Mouse (Mus musculus): ENCODE data around the gene Bricd5. TPM values are rescaled to one million over a fixed set of nuclear protein-coding genes. Genes with fewer than 3 reads are reported as not detected.

The Bricd5 gene
- polyA plus RNA-seq, 1 experiment from 2014 or later = 0.73 TPM

GRCm38 (mm10) chr17:24488662-24489264 lies 15.1 kb downstream of the Bricd5 start:
- under 1% methylated on average over 58 of the region's 81 CpGs for WGBS
- no peaks in the 10 kb centered on the region for H3K9me3 ChIP-seq (replicated peaks)
- peak overlapping the region; percentile 95 for H3K4me3 ChIP-seq (replicated peaks)
- H3K27ac ChIP-seq (replicated peaks) = peak overlapping the region; percentile 96
- no peaks in the 10 kb centered on the region for H3K27me3 ChIP-seq (replicated peaks)
- no peaks in the 10 kb centered on the region for H3K36me3 ChIP-seq
- H3K9ac ChIP-seq (replicated peaks) = peak overlapping the region; percentile 98
- ATAC-seq (ENCODE audit: low FRiP score) = peak; percentile 84
- H3K4me1 ChIP-seq = peaks cover 51% of the 10 kb centered on the region
- peak overlapping the region; percentile 87 for H3K4me2 ChIP-seq

GRCm38 (mm10) chr17:24489265-24490030 lies 15.8 kb downstream of the Bricd5 start:
- Histone ChIP-seq H3K4me1 (peaks cover 54% of the 10 kb centered on the region), H3K4me2 (peak overlapping the region; percentile 87), H3K27me3 (replicated peaks) (no peaks in the 10 kb centered on the region), H3K9ac (replicated peaks) (peak overlapping the region; percentile 98), H3K27ac (replicated peaks) (peak overlapping the region; percentile 96), H3K9me3 (replicated peaks) (no peaks in the 10 kb centered on the region), H3K36me3 (no peaks in the 10 kb centered on the region), H3K4me3 (replicated peaks) (peak overlapping the region; percentile 95)
- peak; percentile 48 for ATAC-seq (ENCODE audit: low FRiP score)
- WGBS = 8% methylated on average over 19 of the region's 19 CpGs

GRCm38 (mm10) chr17:24490399-24490798 lies 16.7 kb downstream of the Bricd5 start:
- peak overlapping the region; percentile 98 for H3K9ac ChIP-seq (replicated peaks)
- peak overlapping the region; percentile 95 for H3K4me3 ChIP-seq (replicated peaks)
- peak overlapping the region; percentile 87 for H3K4me2 ChIP-seq
- no peaks in the 10 kb centered on the region for H3K27me3 ChIP-seq (replicated peaks)
- no peak for ATAC-seq (ENCODE audit: low FRiP score)
- no peaks in the 10 kb centered on the region for H3K36me3 ChIP-seq
- H3K27ac ChIP-seq (replicated peaks) = peak overlapping the region; percentile 96
- no peaks in the 10 kb centered on the region for H3K9me3 ChIP-seq (replicated peaks)
- H3K4me1 ChIP-seq = peaks cover 60% of the 10 kb centered on the region
- 68% methylated on average over 4 of the region's 4 CpGs for WGBS

GRCm38 (mm10) chr17:24494627-24495335 lies 21.1 kb downstream of the Bricd5 start:
- no peaks in the 10 kb centered on the region for H3K27me3 ChIP-seq (replicated peaks)
- H3K9ac ChIP-seq (replicated peaks) = no peak overlapping the region
- peaks cover 40% of the 10 kb centered on the region for H3K4me1 ChIP-seq
- ATAC-seq (ENCODE audit: low FRiP score) = peak; percentile 63
- H3K4me2 ChIP-seq = no peak overlapping the region
- peaks cover 39% of the 10 kb centered on the region for H3K36me3 ChIP-seq
- WGBS = 39% methylated on average over 2 of the region's 2 CpGs
- no peaks in the 10 kb centered on the region for H3K9me3 ChIP-seq (replicated peaks)
- no peak overlapping the region for H3K4me3 ChIP-seq (replicated peaks)
- peak overlapping the region; percentile 41; the same call in 1 of the 2 replicates for H3K27ac ChIP-seq (replicated peaks)

GRCm38 (mm10) chr17:24495443-24495842 lies 21.8 kb downstream of the Bricd5 start:
- Histone ChIP-seq H3K27me3 (replicated peaks) (no peaks in the 10 kb centered on the region), H3K4me3 (replicated peaks) (no peak overlapping the region), H3K27ac (replicated peaks) (peak overlapping the region; percentile 41; the same call in 1 of the 2 replicates), H3K9ac (replicated peaks) (no peak overlapping the region), H3K4me1 (peaks cover 33% of the 10 kb centered on the region), H3K4me2 (no peak overlapping the region), H3K36me3 (peaks cover 43% of the 10 kb centered on the region), H3K9me3 (replicated peaks) (no peaks in the 10 kb centered on the region)
- 74% methylated on average over 3 of the region's 3 CpGs for WGBS
- ATAC-seq (ENCODE audit: low FRiP score) = no peak

GRCm38 (mm10) chr17:24496026-24496425 lies 22.3 kb downstream of the Bricd5 start:
- no peak for ATAC-seq (ENCODE audit: low FRiP score)
- Histone ChIP-seq H3K36me3 (peaks cover 49% of the 10 kb centered on the region), H3K9ac (replicated peaks) (no peak overlapping the region), H3K9me3 (replicated peaks) (no peaks in the 10 kb centered on the region), H3K4me1 (peaks cover 27% of the 10 kb centered on the region), H3K27me3 (replicated peaks) (no peaks in the 10 kb centered on the region), H3K4me3 (replicated peaks) (no peak overlapping the region), H3K4me2 (no peak overlapping the region), H3K27ac (replicated peaks) (no peak overlapping the region)
- WGBS = 67% methylated on average over 1 of the region's 1 CpGs

GRCm38 (mm10) chr17:24502208-24502607 lies 28.5 kb downstream of the Bricd5 start:
- no peak overlapping the region for H3K4me3 ChIP-seq (replicated peaks)
- no peaks in the 10 kb centered on the region for H3K9me3 ChIP-seq (replicated peaks)
- 49% methylated on average over 11 of the region's 11 CpGs for WGBS
- peaks cover 2% of the 10 kb centered on the region for H3K4me1 ChIP-seq
- no peak for ATAC-seq (ENCODE audit: low FRiP score)
- peaks cover 94% of the 10 kb centered on the region for H3K36me3 ChIP-seq
- no peaks in the 10 kb centered on the region for H3K27me3 ChIP-seq (replicated peaks)
- H3K4me2 ChIP-seq = no peak overlapping the region
- H3K27ac ChIP-seq (replicated peaks) = no peak overlapping the region
- no peak overlapping the region for H3K9ac ChIP-seq (replicated peaks)

- H3K4me1 ChIP-seq = peaks cover 4% of the 10 kb centered on the region
- no peak overlapping the region for H3K4me3 ChIP-seq (replicated peaks)
- no peak overlapping the region for H3K27ac ChIP-seq (replicated peaks)
- no peak for ATAC-seq (ENCODE audit: low FRiP score)
- no peak overlapping the region for H3K4me2 ChIP-seq
- H3K36me3 ChIP-seq = peaks cover 93% of the 10 kb centered on the region
- H3K9ac ChIP-seq (replicated peaks) = no peak overlapping the region
- no peaks in the 10 kb centered on the region for H3K27me3 ChIP-seq (replicated peaks)
- 90% methylated on average over 10 of the region's 10 CpGs for WGBS
- H3K9me3 ChIP-seq (replicated peaks) = no peaks in the 10 kb centered on the region
Measured at GRCm38 (mm10) chr17:24504085-24504484, 30.4 kb downstream of the Bricd5 start.

GRCm38 (mm10) chr17:24505286-24505955 lies 31.7 kb downstream of the Bricd5 start:
- H3K36me3 ChIP-seq = peaks cover 96% of the 10 kb centered on the region
- peaks cover 4% of the 10 kb centered on the region for H3K4me1 ChIP-seq
- WGBS = 88% methylated on average over 30 of the region's 30 CpGs
- H3K4me3 ChIP-seq (replicated peaks) = no peak overlapping the region
- ATAC-seq (ENCODE audit: low FRiP score) = no peak
- H3K27me3 ChIP-seq (replicated peaks) = no peaks in the 10 kb centered on the region
- H3K27ac ChIP-seq (replicated peaks) = no peak overlapping the region
- H3K4me2 ChIP-seq = no peak overlapping the region
- H3K9me3 ChIP-seq (replicated peaks) = no peaks in the 10 kb centered on the region
- 0 out of 2 replicates have a peak overlapping the region, but pooled peaks have one; percentile 17 for H3K9ac ChIP-seq (replicated peaks)

- Histone ChIP-seq H3K9me3 (replicated peaks) (no peaks in the 10 kb centered on the region), H3K4me3 (replicated peaks) (no peak overlapping the region), H3K36me3 (peaks cover 96% of the 10 kb centered on the region), H3K27me3 (replicated peaks) (no peaks in the 10 kb centered on the region), H3K9ac (replicated peaks) (no peak overlapping the region), H3K27ac (replicated peaks) (0 out of 2 replicates have a peak overlapping the region, but pooled peaks have one; percentile 19), H3K4me2 (peak overlapping the region; percentile 30), H3K4me1 (peaks cover 4% of the 10 kb centered on the region)
- WGBS = 32% methylated on average over 36 of the region's 36 CpGs
- no peak for ATAC-seq (ENCODE audit: low FRiP score)
Measured at GRCm38 (mm10) chr17:24506332-24507070, 32.8 kb downstream of the Bricd5 start.
